Mouse (Mus musculus): Measurements from ENCODE around the gene Pp2d1.

Gene Pp2d1

GRCm38 (mm10) chr17:53478066-53478857 lies 61.0 kb downstream of the Pp2d1 start:
- peak; percentile 45 for DNase-seq

GRCm38 (mm10) chr17:53468697-53469096 lies 70.6 kb downstream of the Pp2d1 start:
- DNase-seq, result no peak

GRCm38 (mm10) chr17:53465569-53465968 lies 73.7 kb downstream of the Pp2d1 start:
- no peak for DNase-seq

GRCm38 (mm10) chr17:53463496-53463840 lies 75.8 kb downstream of the Pp2d1 start:
- no peak for DNase-seq

GRCm38 (mm10) chr17:53462603-53463495 lies 76.4 kb downstream of the Pp2d1 start, which contains the start of gene Efhb:
Gene Efhb, minus strand, starts transcription at chr17:53463321.
- DNase-seq, result peak; percentile 60

Data from cerebellum, adult 9-10 months (tissue).